Mouse (Mus musculus) layer of hippocampus, postnatal 36 days (tissue): ENCODE measurements around the gene Arhgap23. TPM values are rescaled to one million over a fixed set of nuclear protein-coding genes. Genes with fewer than 3 reads are reported as not detected.

Experiments used
- DNase-seq, 2 experiments: peaks; one replicate each; pipeline ENCODE4 v3.0.0; 2022
- total RNA-seq, 2 experiments: library from RNA; stranded (reverse); gene quantifications; 2 replicates each; pipeline ENCODE4 v1.2.3; 2021

Arhgap23 gene
- total RNA-seq, 2 experiments from 2014 or later: 73.4 to 75.4 TPM

DNA sequence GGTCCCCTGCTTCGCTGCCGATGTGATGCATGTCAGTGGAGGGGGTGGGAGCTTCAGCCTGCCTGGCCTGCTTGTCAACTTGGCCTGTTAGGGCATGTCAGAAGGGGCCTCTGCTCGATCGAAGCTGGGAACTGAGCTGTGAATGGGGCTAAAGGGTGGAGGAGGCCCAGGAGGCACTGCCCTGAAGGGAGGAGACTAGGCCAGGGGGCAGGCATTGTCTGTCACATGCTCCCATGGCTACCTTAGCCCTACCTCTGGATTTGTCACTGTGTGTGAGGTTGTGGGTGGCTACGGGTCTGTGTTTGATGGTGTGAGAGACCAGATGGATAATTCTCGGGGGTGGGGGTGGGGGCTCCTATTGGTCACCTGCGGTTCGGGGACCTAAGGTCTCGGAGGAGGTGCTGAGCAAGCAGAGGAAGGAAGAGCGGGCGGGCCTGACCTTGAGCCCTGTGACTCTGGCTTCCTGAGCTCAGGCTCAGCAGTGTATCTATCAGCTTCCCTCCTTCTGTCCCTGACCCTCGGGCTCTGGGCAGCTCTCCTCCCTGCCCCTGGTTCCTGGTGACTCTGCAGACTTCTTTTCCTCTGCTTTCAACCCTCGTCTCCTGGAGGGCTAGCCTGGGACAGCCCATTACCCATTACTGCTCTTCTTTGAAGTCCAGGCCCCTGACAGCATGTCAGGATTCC lies 20.6 kb downstream of the Arhgap23 start:
- no peak for DNase-seq

DNA sequence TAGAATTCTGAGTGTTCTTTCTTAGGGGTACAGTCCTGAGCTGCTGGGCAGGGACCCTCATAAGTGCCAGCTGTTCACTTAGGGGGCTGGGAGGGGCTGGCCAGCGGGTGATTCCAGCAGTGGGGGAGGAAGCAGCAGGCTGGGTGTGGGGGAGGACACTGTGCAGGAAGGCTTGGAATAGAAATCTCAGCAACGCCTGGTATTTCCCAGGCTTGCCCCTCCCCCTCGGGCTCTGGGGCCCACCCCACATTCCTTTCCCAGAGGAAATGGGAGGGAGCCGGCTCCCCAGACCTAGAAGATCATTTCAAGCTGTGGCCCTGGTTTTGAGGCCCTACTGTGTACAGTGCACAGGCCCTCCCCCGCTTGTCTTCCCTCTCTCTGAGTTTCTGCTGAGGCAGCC lies 22.4 kb downstream of the Arhgap23 start:
- DNase-seq: no peak

DNA sequence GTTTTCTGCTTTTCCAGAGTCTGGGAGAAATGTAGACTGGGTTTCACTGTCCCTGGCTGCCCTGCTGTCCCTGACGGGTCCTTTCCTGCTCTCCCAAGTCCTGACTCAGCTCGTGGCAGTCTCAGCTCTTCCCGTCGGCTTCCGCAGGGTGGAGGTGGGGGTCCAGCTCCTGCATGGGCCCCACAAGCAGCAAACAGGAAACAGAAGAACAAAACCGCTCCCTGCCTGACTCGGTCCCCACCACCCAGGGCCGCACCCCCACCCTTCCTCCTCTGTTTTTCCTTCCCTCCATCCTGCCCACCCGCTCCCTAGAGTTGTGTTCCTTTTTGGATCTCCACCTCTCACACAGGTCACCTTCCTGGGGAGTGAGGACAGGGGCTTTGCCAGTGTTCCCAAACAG lies 23.5 kb downstream of the Arhgap23 start:
- DNase-seq: no peak

DNA sequence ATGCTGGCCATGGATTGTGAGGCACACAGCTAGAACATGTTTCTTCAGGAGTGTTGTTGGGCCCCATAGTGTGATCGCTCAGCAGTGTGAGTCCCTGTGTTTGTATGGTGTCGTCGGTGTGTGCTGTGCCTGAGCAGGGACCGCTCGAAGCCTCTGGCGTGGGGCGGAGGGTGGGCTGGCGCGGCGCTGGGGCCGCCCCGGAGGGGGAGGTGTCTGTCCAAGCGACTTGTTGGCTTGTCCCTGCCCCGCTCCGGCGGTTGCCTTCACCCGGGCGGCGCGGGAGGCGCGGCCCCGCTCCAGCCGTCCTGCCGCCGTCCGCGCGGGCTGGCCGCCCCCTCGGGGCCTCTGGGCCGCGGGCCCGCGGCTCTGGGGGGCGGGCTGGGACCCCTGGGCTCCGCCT lies 24.6 kb downstream of the Arhgap23 start:
- no peak for DNase-seq

DNA sequence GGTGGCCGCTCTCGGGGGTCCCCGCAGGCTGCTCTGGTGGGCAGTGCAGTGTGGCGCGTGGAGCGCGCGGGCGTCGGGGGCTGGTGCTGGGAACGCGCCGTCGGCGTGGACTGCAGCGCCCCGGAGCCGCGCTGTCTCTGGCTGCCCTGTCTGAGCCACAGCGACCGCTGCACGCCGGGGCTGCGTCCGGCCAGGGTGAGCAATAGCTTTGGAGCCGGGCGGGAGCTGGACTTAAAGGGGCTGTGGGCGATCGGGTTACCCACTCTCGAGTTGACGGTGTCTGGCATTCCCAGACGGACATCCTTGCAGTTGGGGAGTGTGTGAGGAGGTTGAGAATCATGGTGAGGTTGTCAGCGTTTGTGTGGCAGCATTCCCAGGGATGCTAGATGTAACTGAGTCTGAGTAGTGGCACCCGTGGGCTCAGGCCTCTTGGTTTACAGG lies 25.1 kb downstream of the Arhgap23 start:
- DNase-seq: no peak

DNA sequence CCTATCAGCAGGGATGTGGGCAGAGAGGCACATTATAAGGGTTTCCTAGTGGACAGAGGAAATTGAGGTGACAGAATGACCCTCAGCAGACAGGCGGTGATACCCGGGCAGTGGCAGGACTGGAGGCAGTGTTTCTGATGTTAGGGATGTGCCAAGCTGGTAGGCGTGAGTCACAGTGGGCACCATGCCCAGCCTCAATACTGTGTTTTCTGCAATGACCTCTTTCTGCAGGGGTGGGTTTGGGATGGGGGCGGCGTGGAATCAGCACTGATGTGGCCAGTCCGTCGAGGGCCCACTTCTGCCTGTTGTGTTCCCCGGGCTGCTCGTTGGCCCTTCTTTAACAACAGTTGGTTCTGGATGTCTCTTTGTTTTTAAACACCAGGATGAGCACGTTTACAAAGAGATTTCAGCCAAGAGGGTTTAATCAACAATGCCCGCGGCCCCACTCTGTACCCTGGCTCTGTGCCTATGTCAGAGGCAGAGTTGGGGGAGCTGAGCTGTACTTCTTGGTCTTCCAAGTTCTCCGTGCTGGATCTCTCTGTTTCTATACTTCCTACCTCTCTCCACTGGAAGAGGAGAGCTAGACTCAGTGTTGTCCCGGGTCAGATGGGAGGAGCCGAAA lies 25.8 kb downstream of the Arhgap23 start:
- DNase-seq: peak in 1 of 2 experiments; percentile 53

DNA sequence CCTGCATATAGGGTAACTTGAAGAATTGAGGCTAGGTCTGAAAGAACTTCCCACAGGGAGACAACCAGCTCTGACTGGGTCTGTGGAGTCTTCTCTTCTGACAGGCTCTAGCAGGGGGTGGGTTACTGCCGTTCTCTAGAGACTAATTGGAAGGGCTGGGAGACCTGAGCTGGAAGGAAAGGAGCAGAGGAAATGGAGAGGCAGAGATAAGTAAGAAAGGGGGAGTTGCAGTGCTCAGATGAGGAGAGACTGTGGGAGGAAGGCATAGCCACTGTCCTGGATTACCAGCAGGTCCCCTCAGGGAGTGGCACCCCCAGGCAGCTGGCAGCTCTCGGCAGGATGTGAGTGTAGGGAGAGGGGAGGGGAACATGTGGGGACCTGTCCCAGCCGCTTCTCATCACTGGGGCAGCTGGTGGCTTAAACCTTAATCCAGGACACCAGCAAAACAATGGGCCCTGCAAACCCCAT lies 26.4 kb downstream of the Arhgap23 start:
- DNase-seq: no peak

DNA sequence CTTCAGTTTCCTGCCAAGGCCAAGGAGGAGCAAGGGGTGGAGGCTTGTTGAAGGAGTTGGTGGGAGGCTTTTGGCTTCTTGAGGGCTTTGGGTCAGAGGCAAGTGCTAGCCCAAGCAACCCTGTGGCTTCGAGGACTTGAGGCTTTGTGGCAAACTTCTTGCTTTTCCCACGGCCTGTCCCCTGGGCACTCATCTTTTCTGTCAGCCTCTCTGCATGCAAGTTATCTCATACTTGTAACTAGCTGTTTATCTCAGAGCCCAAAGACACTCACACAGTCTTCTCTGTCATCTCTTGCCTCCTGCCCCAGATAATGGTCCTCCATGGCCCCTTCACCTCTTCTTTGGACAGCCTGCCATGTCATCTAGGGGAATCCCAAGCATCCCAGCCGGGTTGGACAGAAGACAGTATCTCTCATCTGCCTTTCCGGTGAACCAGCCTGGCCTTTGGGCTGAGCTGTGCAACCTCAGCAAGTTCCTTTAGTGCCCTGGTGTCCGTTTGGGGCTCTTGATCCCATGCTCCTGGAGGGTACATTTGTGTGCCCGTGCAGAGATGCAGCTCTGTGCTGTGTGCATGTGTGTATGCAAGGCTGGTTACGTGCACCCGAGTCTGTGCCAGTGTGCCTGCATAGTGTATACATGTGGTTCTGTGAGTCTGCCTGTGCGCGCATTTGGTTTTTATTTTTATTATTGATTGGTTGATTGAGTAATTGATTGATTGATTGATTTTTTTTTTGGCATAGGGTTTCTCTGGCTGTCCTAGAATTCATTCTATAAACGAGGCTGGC lies 27.8 kb downstream of the Arhgap23 start:
- DNase-seq: no peak

DNA sequence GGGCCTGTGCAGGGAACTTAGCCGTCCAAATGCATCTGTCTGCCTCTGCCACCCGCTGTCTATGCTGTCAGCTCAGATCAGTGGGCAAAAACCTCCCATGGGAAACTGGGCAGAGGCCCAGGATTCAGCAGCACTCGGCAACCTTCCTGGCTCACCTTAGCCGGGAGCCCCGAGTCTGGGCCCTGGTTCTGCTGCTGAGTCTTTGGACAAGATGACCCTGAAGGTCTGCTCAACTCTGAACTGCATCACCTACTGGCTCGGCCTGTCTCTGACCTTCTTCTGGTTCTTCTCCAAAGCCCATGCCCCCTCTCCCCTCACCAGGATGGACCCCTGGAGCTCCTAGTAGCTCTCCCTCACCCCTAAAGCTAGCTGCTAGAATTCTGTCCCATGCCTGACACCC lies 30.3 kb downstream of the Arhgap23 start:
- DNase-seq: no peak

DNA sequence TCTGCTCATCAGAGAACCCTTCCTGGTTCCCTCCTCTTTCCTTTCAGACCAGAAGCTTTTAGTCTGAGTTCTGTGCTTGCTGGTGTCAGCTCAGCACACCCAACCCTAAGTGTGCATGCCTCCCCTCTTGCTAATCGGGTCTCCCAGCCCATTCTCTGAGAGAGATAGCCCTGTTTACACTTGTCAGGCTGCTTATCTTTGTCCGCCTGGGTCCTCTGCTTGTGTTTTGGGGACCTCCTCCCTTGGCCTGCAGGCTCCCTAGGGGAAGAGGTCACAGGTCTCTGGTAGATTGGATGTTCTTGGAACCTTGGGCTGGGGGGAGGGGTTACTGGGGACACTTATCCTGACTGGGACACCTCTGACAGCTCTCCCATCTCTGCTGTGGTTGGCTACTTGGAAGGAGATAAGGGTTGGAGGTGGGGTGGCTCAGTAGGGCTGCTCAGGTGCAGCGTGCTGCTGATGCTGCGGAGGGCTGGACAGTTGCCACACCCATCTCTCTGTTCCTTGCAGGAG lies 30.7 kb downstream of the Arhgap23 start:
- no peak for DNase-seq

DNA sequence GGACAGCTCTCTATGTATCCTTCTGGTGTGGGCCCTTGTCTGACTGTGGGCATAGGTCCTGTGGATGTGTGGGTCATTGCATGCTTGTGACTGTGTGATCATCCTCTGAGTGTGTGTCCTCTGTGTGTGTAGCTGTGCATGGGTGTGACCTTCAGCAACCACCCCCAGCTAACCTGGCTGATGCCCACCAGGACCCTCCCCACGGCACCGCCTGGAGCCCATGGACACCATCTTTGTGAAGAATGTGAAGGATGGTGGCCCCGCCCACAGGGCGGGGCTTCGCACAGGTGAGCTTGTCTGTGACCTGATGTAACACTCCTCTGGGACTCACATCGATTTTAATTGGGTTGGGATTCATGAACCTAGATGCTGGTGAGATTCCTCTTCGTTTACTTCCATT lies 32.6 kb downstream of the Arhgap23 start:
- DNase-seq: no peak

DNA sequence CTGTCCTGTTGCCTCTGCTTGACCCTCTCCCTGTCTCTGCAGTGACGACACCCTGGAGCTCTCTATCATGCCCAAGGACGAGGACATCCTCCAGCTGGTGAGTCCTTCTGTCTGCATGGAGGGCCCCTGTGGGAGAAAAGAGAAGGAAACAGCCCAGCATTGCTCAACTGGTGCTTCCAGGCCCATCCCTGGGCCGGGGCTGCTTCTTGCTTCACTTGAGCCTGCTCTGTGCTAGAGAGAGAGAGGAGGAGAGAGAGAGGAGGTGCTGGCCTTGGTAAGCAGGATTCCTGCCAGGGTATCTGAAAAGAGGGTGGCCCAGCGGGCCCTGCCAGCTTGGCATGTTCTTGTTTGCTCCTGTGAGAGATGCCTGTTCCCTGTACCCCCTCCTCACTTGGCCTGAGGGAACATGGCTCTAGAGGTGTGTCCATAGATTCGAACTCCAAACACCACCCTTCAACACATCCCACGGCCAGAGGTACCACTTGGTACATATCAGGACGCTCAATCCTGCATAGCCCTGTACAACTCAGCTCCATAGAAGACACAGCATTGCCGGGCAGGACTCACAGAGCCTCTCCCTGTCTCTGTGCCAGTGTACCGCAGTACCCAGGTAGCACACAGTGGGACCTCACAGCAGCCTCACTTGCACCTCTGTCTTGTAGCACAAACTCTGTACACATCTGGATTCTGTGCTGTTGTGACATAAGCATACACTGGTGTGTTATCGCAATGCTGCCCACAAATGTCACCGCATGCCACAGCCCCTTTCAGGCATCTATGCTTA lies 33.5 kb downstream of the Arhgap23 start:
- DNase-seq: no peak

DNA sequence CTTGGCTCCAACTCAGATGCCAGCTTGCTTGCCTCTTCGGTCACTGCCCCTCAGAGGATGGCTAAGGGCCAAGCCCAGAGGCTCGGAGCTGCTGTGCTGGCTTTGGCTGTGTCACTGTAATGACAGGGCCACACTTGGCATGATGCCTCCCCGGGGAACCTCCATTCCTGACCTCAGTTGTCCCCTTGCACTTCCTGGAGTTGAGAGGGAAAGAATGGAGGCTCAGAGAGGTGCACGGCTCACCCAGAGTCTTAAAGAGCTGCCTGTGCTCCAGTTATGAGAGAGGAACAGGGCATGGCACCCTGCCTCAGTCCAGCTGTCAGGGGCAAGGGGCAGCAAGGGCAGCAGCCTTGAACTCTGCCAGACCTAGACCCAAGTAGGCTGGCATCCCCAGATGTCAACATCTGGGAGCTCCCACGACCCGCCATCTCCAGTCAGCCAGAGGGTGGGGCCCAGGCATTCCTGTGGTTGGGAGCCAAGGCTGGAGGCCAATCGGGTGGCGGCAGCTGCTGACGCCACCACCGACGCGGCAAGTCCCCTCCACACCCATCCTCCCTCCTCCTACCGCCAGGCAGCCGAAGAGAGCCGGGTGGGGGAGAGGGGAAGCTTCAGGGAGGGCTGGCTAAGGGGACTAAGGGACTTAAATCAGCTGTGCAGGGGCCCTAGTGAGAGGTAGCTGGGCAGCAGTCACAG lies 34.4 kb downstream of the Arhgap23 start:
- DNase-seq: peak; percentile 70 to 73

DNA sequence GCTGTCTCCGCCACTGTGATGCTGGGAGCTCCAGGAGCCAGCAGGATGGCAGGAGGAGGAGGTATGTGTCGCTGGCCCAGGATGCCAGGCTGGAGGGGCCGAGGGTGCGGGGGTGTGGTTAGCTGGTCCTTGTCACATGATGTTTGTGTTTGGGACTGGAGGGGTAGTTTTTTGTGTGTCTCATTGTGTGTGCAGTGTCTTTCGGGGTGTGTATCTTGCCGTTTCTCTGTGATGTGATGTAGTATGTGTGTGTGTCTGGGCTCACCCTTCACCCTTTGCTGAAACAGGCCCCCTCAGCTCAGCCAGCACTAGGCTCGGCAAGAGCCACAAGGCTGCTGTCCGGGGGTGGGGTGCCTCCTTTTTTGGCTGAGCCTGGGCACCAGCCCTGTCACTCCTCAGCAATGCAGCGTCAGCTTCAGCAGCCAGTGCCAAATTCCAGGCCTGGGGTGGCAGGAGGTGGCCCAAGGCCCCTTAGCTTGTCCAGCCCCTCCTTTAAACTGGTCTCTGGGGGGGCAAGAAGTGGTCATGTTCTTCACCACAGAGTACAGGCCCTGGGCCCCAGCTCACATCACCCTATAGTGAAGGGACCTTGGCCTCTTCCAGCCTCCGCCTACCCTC lies 35.1 kb downstream of the Arhgap23 start:
- DNase-seq: no peak

DNA sequence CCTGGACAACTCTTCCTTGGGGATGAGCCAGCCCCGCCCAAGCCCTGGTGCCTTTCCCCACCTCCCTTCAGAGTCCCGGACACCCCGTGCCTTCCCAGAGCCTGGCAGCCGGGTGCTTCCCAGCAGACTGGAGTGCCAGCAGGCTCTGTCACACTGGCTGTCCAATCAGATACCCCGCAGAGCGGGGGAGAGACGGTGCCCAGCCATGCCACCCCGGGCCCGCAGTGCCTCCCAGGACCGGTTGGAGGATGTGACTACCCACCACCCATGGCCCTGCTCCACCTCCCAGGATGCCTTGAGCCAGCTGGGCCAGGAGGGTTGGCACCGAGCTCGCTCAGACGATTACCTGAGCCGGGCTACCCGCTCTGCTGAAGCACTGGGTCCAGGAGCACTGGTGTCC lies 36.3 kb downstream of the Arhgap23 start:
- peak in 1 of 2 experiments; percentile 58 for DNase-seq

DNA sequence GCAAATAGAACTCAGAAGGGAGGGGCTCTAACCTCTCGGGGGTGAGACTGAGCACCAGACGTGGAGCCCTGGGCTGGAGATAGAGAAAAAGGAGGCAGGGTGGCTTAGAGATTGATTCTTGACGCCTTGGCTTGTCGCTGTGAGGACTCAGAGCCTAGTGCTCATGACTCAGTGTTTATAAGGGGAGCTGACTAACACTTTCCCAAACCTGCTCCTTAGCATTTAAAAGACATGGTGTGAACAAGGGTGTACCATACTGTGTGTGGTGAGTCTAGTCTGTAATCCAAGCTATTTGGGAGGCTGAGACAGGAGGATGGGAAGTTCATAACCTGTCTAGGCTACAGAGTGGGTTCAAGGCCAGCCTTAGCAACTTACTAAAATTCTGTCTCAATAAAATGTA lies 41.8 kb downstream of the Arhgap23 start:
- DNase-seq: no peak

DNA sequence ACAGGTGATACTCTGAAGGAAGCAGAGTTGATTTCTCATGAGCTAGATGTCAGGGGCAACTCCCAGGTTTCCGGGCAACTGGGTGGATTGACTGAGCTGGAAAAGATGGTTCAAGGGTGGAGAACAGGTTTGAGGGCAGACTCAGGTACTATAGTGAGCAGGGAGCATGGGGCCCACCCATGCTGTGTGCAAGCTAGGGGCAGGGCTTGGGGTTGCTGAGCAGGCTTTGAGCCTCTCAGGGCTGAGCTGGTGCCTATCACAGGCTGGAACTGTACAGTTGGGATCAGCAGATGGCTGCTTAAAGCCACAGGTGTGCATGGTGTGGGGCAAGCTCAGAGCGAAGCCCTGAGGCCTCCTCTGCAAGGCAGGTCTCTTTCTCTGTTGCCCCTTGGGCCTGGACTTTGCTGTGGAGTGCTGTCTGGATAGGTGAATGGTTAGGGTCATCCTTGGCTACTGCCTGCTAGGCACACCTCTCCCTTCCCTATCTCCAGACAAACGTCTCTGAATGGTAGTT lies 46.0 kb downstream of the Arhgap23 start:
- no peak for DNase-seq

DNA sequence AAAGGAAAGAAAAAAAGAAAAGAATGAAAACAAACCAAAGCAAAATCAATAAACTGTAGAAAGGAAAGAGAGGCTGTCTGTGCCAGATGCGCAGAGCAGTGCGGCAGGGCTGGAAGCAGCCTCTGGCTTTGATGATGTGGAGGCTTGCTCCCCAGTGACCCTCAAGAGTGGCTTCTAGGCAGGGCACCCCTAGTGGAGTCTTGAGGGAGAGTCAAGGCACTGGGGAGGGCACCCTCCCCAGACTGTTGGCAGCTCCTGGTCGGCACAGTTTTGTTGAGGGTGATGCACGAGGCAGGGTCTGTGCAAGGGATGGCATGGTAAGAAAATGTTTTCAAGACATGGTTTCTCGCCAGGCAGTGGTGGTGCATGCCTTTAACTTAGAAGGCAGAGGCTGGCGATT lies 47.2 kb downstream of the Arhgap23 start:
- DNase-seq: no peak

DNA sequence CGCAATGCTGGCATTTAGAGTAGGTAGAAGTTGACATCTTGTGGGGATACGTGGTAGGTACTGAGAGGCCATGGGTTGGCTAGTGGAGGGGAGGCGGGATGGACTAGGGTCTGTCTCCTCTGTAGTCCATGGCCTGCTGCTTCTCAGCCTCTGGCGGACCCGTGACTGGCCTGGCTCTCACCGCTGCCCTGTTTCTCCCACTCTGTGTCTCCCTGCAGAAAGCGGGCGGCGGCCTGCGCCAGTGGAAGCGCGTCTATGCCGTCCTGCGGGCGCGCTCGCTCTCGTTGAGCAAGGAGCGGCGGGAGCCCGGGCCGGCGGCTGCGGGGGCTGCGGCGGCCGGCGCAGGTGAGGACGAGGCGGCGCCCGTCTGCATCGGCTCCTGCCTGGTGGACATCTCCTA lies 47.8 kb downstream of the Arhgap23 start:
- no peak for DNase-seq

DNA sequence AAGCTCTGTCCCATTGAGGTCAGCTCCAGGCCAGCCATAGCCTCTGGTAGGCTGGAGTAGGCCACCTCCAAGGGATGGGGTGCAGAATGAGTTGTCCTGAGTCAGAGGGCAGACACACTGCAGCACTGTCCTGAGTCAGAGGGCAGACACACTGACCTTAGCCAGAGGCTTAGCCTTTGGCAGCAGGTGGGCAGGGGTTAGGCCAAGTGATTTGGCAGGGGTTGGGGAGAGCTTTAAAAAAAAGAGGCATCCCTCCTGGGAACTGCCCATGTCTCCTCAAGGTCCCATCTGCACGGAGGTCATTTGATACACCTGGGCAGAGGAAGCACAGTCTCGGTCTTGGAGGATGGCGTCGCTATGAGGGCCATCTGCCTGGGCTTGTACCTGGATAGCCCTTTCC lies 48.7 kb downstream of the Arhgap23 start:
- no peak for DNase-seq

DNA sequence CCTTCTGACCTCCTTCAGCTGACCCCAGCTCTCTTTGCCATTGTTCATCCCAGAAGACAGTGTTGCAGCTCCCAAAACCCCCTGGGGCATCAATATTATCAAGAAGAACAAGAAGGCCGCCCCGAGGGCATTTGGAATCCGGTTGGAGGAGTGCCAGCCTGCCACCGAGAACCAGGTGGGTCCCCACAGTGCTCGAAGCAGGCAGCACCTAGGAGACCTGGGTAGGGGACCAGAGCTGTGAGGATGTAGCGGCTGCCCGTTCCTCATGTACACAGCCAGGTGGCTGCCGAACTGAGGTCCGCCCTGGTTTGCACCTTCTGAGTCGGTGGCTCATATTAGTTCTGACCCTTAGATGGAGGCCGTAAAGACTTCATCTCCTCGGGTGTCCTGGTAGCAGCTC lies 50.6 kb downstream of the Arhgap23 start:
- DNase-seq: no peak
